In the genomic region with DNA sequence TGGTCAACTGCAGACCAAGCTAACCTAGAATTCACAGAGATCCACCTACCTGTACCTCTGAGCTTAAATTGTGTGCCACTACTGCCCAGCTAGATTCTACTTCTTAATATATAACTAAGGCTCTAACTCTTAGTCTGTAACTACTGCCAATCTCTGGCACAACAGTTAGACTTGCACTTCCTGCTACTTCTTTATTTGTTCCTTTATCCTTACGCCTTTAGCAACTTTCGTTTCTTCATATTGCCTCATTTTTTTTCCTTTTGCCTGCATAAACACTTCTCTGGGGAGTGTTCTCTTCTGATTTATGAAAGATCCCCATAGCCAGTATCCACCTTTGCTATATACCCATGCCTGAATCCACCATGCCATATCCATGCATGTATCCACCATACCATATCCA, we compare ENCODE assay signal across 23 mouse cellular contexts. TPM values are rescaled to one million over a fixed set of nuclear protein-coding genes. Genes with fewer than 3 reads are reported as not detected.
"Had no signal": no experiment of that assay in that cellular context is flagged by ENCODE, and none has a peak within 500 bp of the region (broad histone marks: within the 10 kb centered on the region; RNA-seq: fewer than 3 reads in every experiment).

No protein-coding gene starts in this region.

- H3K4me2 ChIP-seq: neural tube, embryonic 13.5 days; neural tube, embryonic 15.5 days; stomach, embryonic 15.5 days had no signal

- DNase-seq: retina, postnatal 1 day; right cerebral cortex, adult 18-20 months; right cerebral cortex, postnatal 14 days; right cerebral cortex, postnatal 4 days; spleen, adult 18-20 months; thymus, adult 18-20 months; thymus, adult 2 months; thymus, postnatal 14 days; thymus, postnatal 25 days; thymus, postnatal 36 days; thymus, postnatal 4 days had no signal

- H3K9me3 ChIP-seq: neural tube, embryonic 13.5 days; neural tube, embryonic 15.5 days; stomach, embryonic 15.5 days had no signal

- H3K36me3 ChIP-seq: neural tube, embryonic 13.5 days; neural tube, embryonic 15.5 days; stomach, embryonic 15.5 days had no signal

- H3K27ac ChIP-seq: neural tube, embryonic 13.5 days; neural tube, embryonic 15.5 days; stomach, embryonic 15.5 days; stomach, postnatal 0 days had no signal

- H3K27me3 ChIP-seq: neural tube, embryonic 13.5 days; neural tube, embryonic 15.5 days; stomach, embryonic 15.5 days had no signal

- H3K9ac ChIP-seq: neural tube, embryonic 13.5 days; neural tube, embryonic 15.5 days; stomach, embryonic 15.5 days had no signal

- H3K4me3 ChIP-seq: neural tube, embryonic 13.5 days; neural tube, embryonic 15.5 days; stomach, embryonic 15.5 days had no signal

- H3K4me1 ChIP-seq: neural tube, embryonic 13.5 days; neural tube, embryonic 15.5 days; stomach, embryonic 15.5 days had no signal

RNA-seq across cellular contexts. Expression of gene Prdx6b, which starts 11.7 kb away (rescaled TPM):
- total RNA-seq: neutrophil, adult 5-6 weeks had no signal
- polyA plus RNA-seq: neural tube, embryonic 13.5 days; neural tube, embryonic 14.5 days; neural tube, embryonic 15.5 days; small intestine, adult 2 months; spleen, adult 2 months; stomach, embryonic 14.5 days; stomach, embryonic 16.5 days; stomach, postnatal 0 days; thymus, adult 2 months; thymus, postnatal 0 days; urinary bladder, adult 2 months had no signal
